In genomic region chr6:23280811-23281513, GRCm38 (mm10) we compare ENCODE assay signal across 19 mouse cellular contexts. TPM values are rescaled to one million over a fixed set of nuclear protein-coding genes. Genes with fewer than 3 reads are reported as not detected.
DNase-seq lines count a peak whose midpoint lies in the region; ATAC-seq and TF ChIP-seq lines count a peak whose summit lies in the region.
"Had no signal": no experiment of that assay in that cellular context is flagged by ENCODE, and none has a peak within 500 bp of the region (broad histone marks: within the 10 kb centered on the region; RNA-seq: fewer than 3 reads in every experiment).

No protein-coding gene starts in this region.

- TF ChIP-seq EP300 in liver, postnatal 0 days (IDR thresholded peaks at IDR 0.05; ENCODE audit: low read depth): no peak

- no peaks in the 10 kb centered on the region for H3K9me3 ChIP-seq in embryonic facial prominence, embryonic 10.5 days
- H3K9me3 ChIP-seq in forebrain, embryonic 10.5 days: no peaks in the 10 kb centered on the region
- no peaks in the 10 kb centered on the region for H3K9me3 ChIP-seq in hindbrain, embryonic 13.5 days
- no peaks in the 10 kb centered on the region for H3K9me3 ChIP-seq in midbrain, postnatal 0 days (ENCODE audit: low read length)
- H3K9me3 ChIP-seq in liver, postnatal 0 days (ENCODE audit: low read length): no peaks in the 10 kb centered on the region
- H3K9me3 ChIP-seq: heart, embryonic 13.5 days; liver, embryonic 12.5 days had no signal

- no peak overlapping the region for H3K9ac ChIP-seq in hindbrain, embryonic 13.5 days
- no peak overlapping the region for H3K9ac ChIP-seq in midbrain, postnatal 0 days (replicated peaks; ENCODE audit: low read length, poor library complexity, severe bottlenecking)
- no peak overlapping the region for H3K9ac ChIP-seq in liver, postnatal 0 days (replicated peaks)
- H3K9ac ChIP-seq: heart, embryonic 13.5 days; liver, embryonic 12.5 days had no signal

- peak; percentile 88 for ATAC-seq in hindbrain, embryonic 13.5 days (ENCODE audit: low FRiP score)
- no peak for ATAC-seq in midbrain, postnatal 0 days (ENCODE audit: low FRiP score)
- ATAC-seq in liver, postnatal 0 days: no peak
- ATAC-seq: inflammation-experienced regulatory T-cells, adult 6 months; liver, embryonic 12.5 days had no signal

- 17% methylated on average over 15 of the region's 15 CpGs for WGBS in embryonic facial prominence, embryonic 10.5 days
- 6% methylated on average over 15 of the region's 15 CpGs for WGBS in forebrain, embryonic 10.5 days
- 20% methylated on average over 15 of the region's 15 CpGs for WGBS in hindbrain, embryonic 13.5 days
- WGBS in midbrain, postnatal 0 days: 15% methylated on average over 15 of the region's 15 CpGs
- WGBS in liver, postnatal 0 days (ENCODE audit: insufficient replicate concordance): 54% methylated on average over 15 of the region's 15 CpGs

- peak; percentile 36 for DNase-seq in embryonic facial prominence, embryonic 10.5 days (ENCODE audit: low spot score)
- DNase-seq in forebrain, embryonic 10.5 days (ENCODE audit: extremely low spot score, low spot score): peak; percentile 78
- DNase-seq in midbrain, postnatal 0 days (ENCODE audit: low spot score): peak; percentile 68
- no peak for DNase-seq in adrenal gland, postnatal 14 days
- no peak for DNase-seq in layer of hippocampus, adult 8-10 months (ENCODE audit: low spot score in 2 of 2)
- no peak for DNase-seq in liver, postnatal 0 days
- no peak for DNase-seq in kidney, postnatal 4 days
- DNase-seq: adrenal gland, postnatal 25 days; cerebellum, adult 11 months; gastrocnemius, postnatal 14 days; kidney, postnatal 25 days; right cerebral cortex, postnatal 25 days had no signal

- no peak overlapping the region; the same call in 1 of the 2 replicates for H3K4me2 ChIP-seq in hindbrain, embryonic 13.5 days
- H3K4me2 ChIP-seq in midbrain, postnatal 0 days (ENCODE audit: low read depth, low read length, poor library complexity, severe bottlenecking): no peak overlapping the region
- no peak overlapping the region for H3K4me2 ChIP-seq in liver, postnatal 0 days (ENCODE audit: low read depth, low read length)
- H3K4me2 ChIP-seq: heart, embryonic 13.5 days; liver, embryonic 12.5 days had no signal

- peaks cover 63% of the 10 kb centered on the region for H3K27me3 ChIP-seq in embryonic facial prominence, embryonic 10.5 days (replicated peaks; ENCODE audit: low read depth, poor library complexity, severe bottlenecking)
- peaks cover 94% of the 10 kb centered on the region for H3K27me3 ChIP-seq in forebrain, embryonic 10.5 days (ENCODE audit: poor library complexity, severe bottlenecking)
- peaks cover 68% of the 10 kb centered on the region for H3K27me3 ChIP-seq in hindbrain, embryonic 13.5 days
- peaks cover 54% of the 10 kb centered on the region for H3K27me3 ChIP-seq in midbrain, postnatal 0 days (ENCODE audit: insufficient read depth, low read length)
- no peaks in the 10 kb centered on the region for H3K27me3 ChIP-seq in liver, postnatal 0 days (ENCODE audit: insufficient read depth, low read length)
- H3K27me3 ChIP-seq: CH12.LX; liver, embryonic 12.5 days had no signal

- TF ChIP-seq CTCF in midbrain, postnatal 0 days (IDR thresholded peaks at IDR 0.05): no peak
- TF ChIP-seq CTCF in liver, postnatal 0 days (IDR thresholded peaks at IDR 0.05; ENCODE audit: low read depth): no peak

- H3K27ac ChIP-seq in embryonic facial prominence, embryonic 10.5 days (replicated peaks): no peak overlapping the region
- peak overlapping the region; percentile 76 for H3K27ac ChIP-seq in forebrain, embryonic 10.5 days
- no peak overlapping the region for H3K27ac ChIP-seq in hindbrain, embryonic 13.5 days
- no peak overlapping the region for H3K27ac ChIP-seq in midbrain, postnatal 0 days (ENCODE audit: low read depth, low read length)
- no peak overlapping the region for H3K27ac ChIP-seq in liver, postnatal 0 days (ENCODE audit: low read depth)
- H3K27ac ChIP-seq: heart, embryonic 13.5 days; liver, embryonic 12.5 days had no signal

- no peaks in the 10 kb centered on the region for H3K36me3 ChIP-seq in embryonic facial prominence, embryonic 10.5 days (replicated peaks)
- no peaks in the 10 kb centered on the region for H3K36me3 ChIP-seq in forebrain, embryonic 10.5 days (replicated peaks)
- no peaks in the 10 kb centered on the region for H3K36me3 ChIP-seq in hindbrain, embryonic 13.5 days
- no peaks in the 10 kb centered on the region for H3K36me3 ChIP-seq in midbrain, postnatal 0 days (ENCODE audit: insufficient read depth, low read length)
- no peaks in the 10 kb centered on the region for H3K36me3 ChIP-seq in liver, postnatal 0 days (replicated peaks; ENCODE audit: insufficient read depth, low read length)
- H3K36me3 ChIP-seq: heart, embryonic 13.5 days; liver, embryonic 12.5 days had no signal

- no peak overlapping the region for H3K4me3 ChIP-seq in embryonic facial prominence, embryonic 10.5 days
- H3K4me3 ChIP-seq in forebrain, embryonic 10.5 days: peak overlapping the region; percentile 21
- no peak overlapping the region for H3K4me3 ChIP-seq in hindbrain, embryonic 13.5 days
- H3K4me3 ChIP-seq in midbrain, postnatal 0 days (ENCODE audit: low read depth, low read length): no peak overlapping the region
- H3K4me3 ChIP-seq in liver, postnatal 0 days (ENCODE audit: low read depth, low read length): no peak overlapping the region
- H3K4me3 ChIP-seq: heart, embryonic 13.5 days; liver, embryonic 12.5 days; myocyte had no signal

- peaks cover 12% of the 10 kb centered on the region for H3K4me1 ChIP-seq in embryonic facial prominence, embryonic 10.5 days
- H3K4me1 ChIP-seq in forebrain, embryonic 10.5 days: peaks cover 50% of the 10 kb centered on the region
- peaks cover 14% of the 10 kb centered on the region; the same call in 1 of the 2 replicates for H3K4me1 ChIP-seq in hindbrain, embryonic 13.5 days (replicated peaks)
- no peaks in the 10 kb centered on the region for H3K4me1 ChIP-seq in midbrain, postnatal 0 days (ENCODE audit: insufficient read depth, low read length)
- H3K4me1 ChIP-seq in liver, postnatal 0 days (ENCODE audit: insufficient read depth): no peaks in the 10 kb centered on the region
- H3K4me1 ChIP-seq: heart, embryonic 13.5 days; liver, embryonic 12.5 days had no signal

RNA-seq across cellular contexts. Expression of gene Fezf1, which starts 32.8 kb away (rescaled TPM):
- 6.1 and 7.2 TPM in 2 replicates for polyA plus RNA-seq in embryonic facial prominence, embryonic 10.5 days (2016; fragmentation: Nextera tagmentation; extraction: Ambion mirVana)
- 35.1 and 38.2 TPM in 2 replicates for polyA plus RNA-seq in forebrain, embryonic 10.5 days (2016; fragmentation: Nextera tagmentation; extraction: Ambion mirVana)
- polyA plus RNA-seq in hindbrain, embryonic 13.5 days (2015; fragmentation: Nextera tagmentation; extraction: Ambion mirVana): 0.17 TPM in 1 of 2 replicates, not detected in the other
- total RNA-seq in midbrain, postnatal 0 days (2014; rRNA removed): 0.90 and 1.3 TPM in 2 replicates
- 5.8 and 10.8 TPM in 2 replicates for polyA plus RNA-seq in midbrain, postnatal 0 days (2015; fragmentation: Nextera tagmentation; extraction: Ambion mirVana)
- not detected in 2 replicates for total RNA-seq in adrenal gland, postnatal 14 days (2021)
- total RNA-seq in layer of hippocampus, adult 8-10 months (2022): under 1 TPM in 1 of 4 experiments, not detected in 3; 0.16 TPM
- polyA plus RNA-seq in liver, postnatal 0 days (2015; fragmentation: Nextera tagmentation; extraction: Ambion mirVana): not detected in 2 replicates
- total RNA-seq: adrenal gland, postnatal 25 days; CH12.LX; gastrocnemius, postnatal 14 days had no signal
- polyA plus RNA-seq: heart, embryonic 13.5 days; inflammation-experienced regulatory T-cells, adult 6 months; liver, embryonic 12.5 days; myocyte; stomach, embryonic 16.5 days had no signal

Comparison
In these comparisons a context has a peak if more than half of its experiments do, and no peak if none do; other contexts are left out.
1. DNase-seq: peak in embryonic facial prominence, embryonic 10.5 days (single experiment), forebrain, embryonic 10.5 days (single experiment) and midbrain, postnatal 0 days (single experiment); none in adrenal gland, postnatal 14 days (single experiment), layer of hippocampus, adult 8-10 months (0 of 2), liver, postnatal 0 days (single experiment) and kidney, postnatal 4 days (0 of 2).